Mouse (Mus musculus) midbrain, embryonic 15.5 days (tissue): ENCODE results near the gene Gypa. TPM values are rescaled to one million over a fixed set of nuclear protein-coding genes. Genes with fewer than 3 reads are reported as not detected.

ENCODE experiments used
- ATAC-seq: fragments of 200-750 bp; cut with Nextera tagmentation; replicated peaks from 2 replicates; pipeline ENCODE4 v1.8.0; 2017; ENCODE audit warnings: moderate TSS enrichment
- H3K27ac ChIP-seq: fragments of 300-500 bp; sonication (generic); 2 replicates; pipeline ENCODE4 v1.5.1; 2015; ENCODE audit warnings: mild to moderate bottlenecking, inconsistent platforms
- H3K27me3 ChIP-seq: fragments of 300-500 bp; sonication (generic); replicated peaks from 2 replicates; pipeline ENCODE4 v1.6.1; 2015; ENCODE audit warnings: inconsistent platforms
- H3K36me3 ChIP-seq: fragments of 300-500 bp; sonication (generic); replicated peaks from 2 replicates; pipeline ENCODE4 v1.6.1; 2015; ENCODE audit warnings: inconsistent platforms
- H3K4me1 ChIP-seq: fragments of 300-500 bp; sonication (generic); 2 replicates; pipeline ENCODE4 v1.6.1; 2015; ENCODE audit warnings: inconsistent platforms
- H3K4me2 ChIP-seq: fragments of 300-500 bp; sonication (generic); 2 replicates; pipeline ENCODE4 v1.6.1; 2015; ENCODE audit warnings: inconsistent platforms, mild to moderate bottlenecking, moderate library complexity
- H3K4me3 ChIP-seq: fragments of 300-500 bp; sonication (generic); 2 replicates; pipeline ENCODE4 v1.5.1; 2015; ENCODE audit warnings: mild to moderate bottlenecking, inconsistent platforms
- H3K9ac ChIP-seq: fragments of 300-500 bp; sonication (generic); 2 replicates; pipeline ENCODE4 v1.6.1; 2015; ENCODE audit warnings: mild to moderate bottlenecking, inconsistent platforms
- H3K9me3 ChIP-seq: fragments of 300-500 bp; sonication (generic); 2 replicates; pipeline ENCODE4 v1.6.1; 2016; ENCODE audit warnings: inconsistent platforms
- WGBS: fragments of 180-500 bp; shearing (Covaris S2); methylation state at CpG from one replicate; pipeline ENCODE4 v1.1.7; 2015; ENCODE audit warnings: mixed read lengths; 5-methylcytosine and 5-hydroxymethylcytosine counted together
- polyA plus RNA-seq: library from polyadenylated mRNA; unstranded; fragments of >200 nt; fragmentation: Nextera tagmentation; extraction: Ambion mirVana; gene quantifications from 2 replicates; pipeline ENCODE4 v1.2.1, GENCODE M21; 2015

Gene Gypa
- polyA plus RNA-seq, 1 experiment from 2014 or later: 2.4 TPM

- H3K27ac ChIP-seq: no peak overlapping the region
- peak overlapping the region; percentile 78 for H3K4me2 ChIP-seq
- peak overlapping the region; percentile 49 for H3K9ac ChIP-seq
- under 1% methylated on average over 16 of the region's 16 CpGs for WGBS
- ATAC-seq: peak; percentile 93
- peaks cover 8% of the 10 kb centered on the region; the same call in 1 of the 2 replicates for H3K27me3 ChIP-seq
- H3K36me3 ChIP-seq: no peaks in the 10 kb centered on the region
- peaks cover 7% of the 10 kb centered on the region for H3K4me1 ChIP-seq
- H3K4me3 ChIP-seq: peak overlapping the region; percentile 47
- H3K9me3 ChIP-seq: no peaks in the 10 kb centered on the region
Observed at GRCm38 (mm10) chr8:80492987-80493441, 567 bp upstream of the Gypa start.

GRCm38 (mm10) chr8:80494346-80494660 lies 722 bp downstream of the Gypa start:
- Histone ChIP-seq H3K9me3 (no peaks in the 10 kb centered on the region), H3K4me3 (no peak overlapping the region), H3K27ac (no peak overlapping the region), H3K36me3 (no peaks in the 10 kb centered on the region), H3K4me1 (peaks cover 7% of the 10 kb centered on the region), H3K27me3 (peaks cover 8% of the 10 kb centered on the region; the same call in 1 of the 2 replicates), H3K9ac (no peak overlapping the region), H3K4me2 (no peak overlapping the region)
- no peak for ATAC-seq
- WGBS: 92% methylated on average over 2 of the region's 2 CpGs

GRCm38 (mm10) chr8:80494819-80495218 lies 1.2 kb downstream of the Gypa start:
- Histone ChIP-seq H3K4me2 (no peak overlapping the region), H3K27ac (no peak overlapping the region), H3K9ac (no peak overlapping the region), H3K36me3 (no peaks in the 10 kb centered on the region), H3K4me3 (no peak overlapping the region), H3K4me1 (peaks cover 7% of the 10 kb centered on the region), H3K27me3 (peaks cover 8% of the 10 kb centered on the region; the same call in 1 of the 2 replicates), H3K9me3 (no peaks in the 10 kb centered on the region)
- no peak for ATAC-seq
- 83% methylated on average over 5 of the region's 5 CpGs for WGBS

- Histone ChIP-seq H3K4me1 (peaks cover 7% of the 10 kb centered on the region), H3K9ac (no peak overlapping the region), H3K36me3 (no peaks in the 10 kb centered on the region), H3K27me3 (peaks cover 8% of the 10 kb centered on the region; the same call in 1 of the 2 replicates), H3K4me2 (no peak overlapping the region), H3K9me3 (no peaks in the 10 kb centered on the region), H3K4me3 (no peak overlapping the region), H3K27ac (no peak overlapping the region)
- WGBS: 93% methylated on average over 6 of the region's 6 CpGs
- no peak for ATAC-seq
Observed at GRCm38 (mm10) chr8:80495527-80495926, 1.9 kb downstream of the Gypa start.

- WGBS: 84% methylated on average over 4 of the region's 4 CpGs
- Histone ChIP-seq H3K4me3 (no peak overlapping the region), H3K9ac (no peak overlapping the region)
Observed at GRCm38 (mm10) chr8:80497323-80497722, 3.7 kb downstream of the Gypa start.

GRCm38 (mm10) chr8:80500244-80500643 lies 6.7 kb downstream of the Gypa start:
- WGBS: 75% methylated on average over 2 of the region's 2 CpGs
- Histone ChIP-seq H3K9ac (no peak overlapping the region), H3K9me3 (no peaks in the 10 kb centered on the region), H3K27ac (no peak overlapping the region), H3K4me3 (no peak overlapping the region), H3K27me3 (no peaks in the 10 kb centered on the region), H3K36me3 (no peaks in the 10 kb centered on the region), H3K4me1 (no peaks in the 10 kb centered on the region), H3K4me2 (no peak overlapping the region)
- no peak for ATAC-seq

More at GRCm38 (mm10) chr8:80497323-80497722, 3.7 kb downstream of the Gypa start:
- Histone ChIP-seq H3K4me2 (no peak overlapping the region), H3K36me3 (no peaks in the 10 kb centered on the region), H3K9me3 (no peaks in the 10 kb centered on the region), H3K27ac (no peak overlapping the region), H3K4me1 (peaks cover 7% of the 10 kb centered on the region), H3K27me3 (peaks cover 8% of the 10 kb centered on the region; the same call in 1 of the 2 replicates)
- no peak for ATAC-seq

- no peaks in the 10 kb centered on the region for H3K27me3 ChIP-seq
- no peak overlapping the region for H3K4me3 ChIP-seq
- no peaks in the 10 kb centered on the region for H3K36me3 ChIP-seq
- H3K9me3 ChIP-seq: no peaks in the 10 kb centered on the region
- H3K27ac ChIP-seq: no peak overlapping the region
- ATAC-seq: no peak
- WGBS: 86% methylated on average over 3 of the region's 3 CpGs
- no peaks in the 10 kb centered on the region for H3K4me1 ChIP-seq
- no peak overlapping the region for H3K4me2 ChIP-seq
- no peak overlapping the region for H3K9ac ChIP-seq
Observed at GRCm38 (mm10) chr8:80500773-80501172, 7.2 kb downstream of the Gypa start.

- Histone ChIP-seq H3K4me2 (no peak overlapping the region), H3K27me3 (no peaks in the 10 kb centered on the region), H3K9ac (no peak overlapping the region), H3K4me1 (no peaks in the 10 kb centered on the region), H3K9me3 (no peaks in the 10 kb centered on the region), H3K4me3 (no peak overlapping the region), H3K27ac (no peak overlapping the region), H3K36me3 (no peaks in the 10 kb centered on the region)
- no peak for ATAC-seq
- 84% methylated on average over 6 of the region's 6 CpGs for WGBS
Observed at GRCm38 (mm10) chr8:80501283-80501682, 7.7 kb downstream of the Gypa start.

GRCm38 (mm10) chr8:80526382-80527355 lies 33.1 kb downstream of the Gypa start:
- Histone ChIP-seq H3K27me3 (no peaks in the 10 kb centered on the region), H3K4me1 (no peaks in the 10 kb centered on the region), H3K9ac (no peak overlapping the region), H3K4me2 (no peak overlapping the region), H3K9me3 (no peaks in the 10 kb centered on the region), H3K4me3 (no peak overlapping the region), H3K27ac (no peak overlapping the region), H3K36me3 (no peaks in the 10 kb centered on the region)
- no peak for ATAC-seq
- 89% methylated on average over 5 of the region's 5 CpGs for WGBS

- Histone ChIP-seq H3K36me3 (no peaks in the 10 kb centered on the region), H3K27me3 (no peaks in the 10 kb centered on the region), H3K9me3 (no peaks in the 10 kb centered on the region; the same call in none of the 2 replicates), H3K9ac (no peak overlapping the region), H3K4me2 (no peak overlapping the region), H3K27ac (no peak overlapping the region), H3K4me1 (no peaks in the 10 kb centered on the region), H3K4me3 (no peak overlapping the region)
- WGBS: 92% methylated on average over 3 of the region's 3 CpGs
- no peak for ATAC-seq
Observed at GRCm38 (mm10) chr8:80541836-80542235, 48.3 kb downstream of the Gypa start.

- H3K9ac ChIP-seq: no peak overlapping the region
- H3K4me1 ChIP-seq: no peaks in the 10 kb centered on the region
- no peak overlapping the region for H3K4me2 ChIP-seq
- ATAC-seq: no peak
- no peak overlapping the region for H3K4me3 ChIP-seq
- no peaks in the 10 kb centered on the region for H3K36me3 ChIP-seq
- H3K27ac ChIP-seq: no peak overlapping the region
- no peaks in the 10 kb centered on the region for H3K27me3 ChIP-seq
- no peaks in the 10 kb centered on the region for H3K9me3 ChIP-seq
Observed at GRCm38 (mm10) chr8:80550436-80550835, 56.9 kb downstream of the Gypa start.

GRCm38 (mm10) chr8:80551303-80551702 lies 57.7 kb downstream of the Gypa start:
- Histone ChIP-seq H3K9ac (no peak overlapping the region), H3K27me3 (no peaks in the 10 kb centered on the region), H3K36me3 (no peaks in the 10 kb centered on the region), H3K9me3 (no peaks in the 10 kb centered on the region), H3K4me2 (no peak overlapping the region), H3K4me1 (no peaks in the 10 kb centered on the region), H3K27ac (no peak overlapping the region), H3K4me3 (no peak overlapping the region)
- no peak for ATAC-seq
- 54% methylated on average over 3 of the region's 3 CpGs for WGBS

- H3K27me3 ChIP-seq: no peaks in the 10 kb centered on the region
- H3K4me3 ChIP-seq: no peak overlapping the region
- no peaks in the 10 kb centered on the region for H3K4me1 ChIP-seq
- 91% methylated on average over 2 of the region's 2 CpGs for WGBS
- no peak overlapping the region for H3K9ac ChIP-seq
- no peaks in the 10 kb centered on the region for H3K36me3 ChIP-seq
- no peak overlapping the region for H3K4me2 ChIP-seq
- no peaks in the 10 kb centered on the region for H3K9me3 ChIP-seq
- ATAC-seq: no peak
- no peak overlapping the region for H3K27ac ChIP-seq
Observed at GRCm38 (mm10) chr8:80554991-80555390, 61.4 kb downstream of the Gypa start.
